Mouse (Mus musculus): ENCODE measurements at regions not wholly inside any gene's neighbourhood (a gene's known extent, or its start where the extent isn't known, plus 50 kb on each side); places are given as distances from the start of the nearest gene placed in this dataset.

GRCm38 (mm10) chr10:98562297-98562912 lies 351.8 kb upstream of the Atp2b1 start:
- TF ChIP-seq POLR2A (IDR thresholded peaks at IDR 0.05; ENCODE audit: low read depth, low read length), result no peak
- no peak for TF ChIP-seq CTCF (IDR thresholded peaks at IDR 0.05; ENCODE audit: borderline replicate concordance, insufficient read depth, low read length)
- Histone ChIP-seq H3K4me3 (ENCODE audit: insufficient read depth, low read length) (no peak overlapping the region), H3K27ac (ENCODE audit: insufficient read depth, low read length) (no peak overlapping the region), H3K4me1 (ENCODE audit: control insufficient read depth, insufficient read depth, low read length) (no peaks in the 10 kb centered on the region)

- H3K4me1 ChIP-seq (ENCODE audit: control insufficient read depth, insufficient read depth, low read length), result peaks cover 6% of the 10 kb centered on the region; the same call in 1 of the 2 replicates
- TF ChIP-seq CTCF (IDR thresholded peaks at IDR 0.05; ENCODE audit: borderline replicate concordance, insufficient read depth, low read length) (no peak), POLR2A (IDR thresholded peaks at IDR 0.05; ENCODE audit: low read depth, low read length) (no peak)
- H3K4me3 ChIP-seq (ENCODE audit: insufficient read depth, low read length), result no peak overlapping the region
- no peak overlapping the region for H3K27ac ChIP-seq (ENCODE audit: insufficient read depth, low read length)
These were observed 341.2 kb upstream of the Atp2b1 start for GRCm38 (mm10) chr10:98572782-98573536.

- no peaks in the 10 kb centered on the region for H3K4me1 ChIP-seq (ENCODE audit: control insufficient read depth, insufficient read depth, low read length)
- TF ChIP-seq POLR2A (IDR thresholded peaks at IDR 0.05; ENCODE audit: low read depth, low read length), result no peak
- no peak for TF ChIP-seq CTCF (IDR thresholded peaks at IDR 0.05; ENCODE audit: borderline replicate concordance, insufficient read depth, low read length)
- no peak overlapping the region for H3K27ac ChIP-seq (ENCODE audit: insufficient read depth, low read length)
These were observed 337.2 kb upstream of the Atp2b1 start for GRCm38 (mm10) chr10:98577040-98577439.

DNA sequence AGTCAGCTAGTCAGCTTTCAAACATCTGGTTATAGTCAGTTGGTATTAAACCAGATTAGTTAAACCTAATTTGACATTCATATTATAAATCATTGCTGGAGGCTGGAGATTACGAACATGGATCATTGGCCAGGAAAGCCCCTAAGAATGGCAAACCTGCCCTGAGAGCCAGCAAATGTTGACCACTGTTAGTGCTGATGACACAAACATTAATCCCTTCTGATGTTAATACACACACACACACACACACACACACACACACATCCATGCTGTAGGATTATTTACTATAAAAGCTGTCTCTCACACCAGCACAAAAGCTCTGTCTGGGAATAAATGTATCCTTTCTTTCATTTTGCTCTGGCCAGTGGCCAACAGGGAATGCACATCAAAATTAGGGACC lies 329.4 kb upstream of the Atp2b1 start:
- TF ChIP-seq POLR2A (IDR thresholded peaks at IDR 0.05; ENCODE audit: low read depth, low read length) (no peak), CTCF (IDR thresholded peaks at IDR 0.05; ENCODE audit: borderline replicate concordance, insufficient read depth, low read length) (no peak)
- Histone ChIP-seq H3K4me1 (ENCODE audit: control insufficient read depth, insufficient read depth, low read length) (no peaks in the 10 kb centered on the region), H3K4me3 (ENCODE audit: insufficient read depth, low read length) (no peak overlapping the region), H3K27ac (ENCODE audit: insufficient read depth, low read length) (no peak overlapping the region)

More at GRCm38 (mm10) chr10:98577040-98577439, 337.2 kb upstream of the Atp2b1 start:
- H3K4me3 ChIP-seq (ENCODE audit: insufficient read depth, low read length), result no peak overlapping the region

GRCm38 (mm10) chr10:98589726-98590125 lies 324.5 kb upstream of the Atp2b1 start:
- TF ChIP-seq POLR2A (IDR thresholded peaks at IDR 0.05; ENCODE audit: low read depth, low read length) (no peak), CTCF (IDR thresholded peaks at IDR 0.05; ENCODE audit: borderline replicate concordance, insufficient read depth, low read length) (no peak)
- Histone ChIP-seq H3K4me1 (ENCODE audit: control insufficient read depth, insufficient read depth, low read length) (no peaks in the 10 kb centered on the region), H3K27ac (ENCODE audit: insufficient read depth, low read length) (no peak overlapping the region), H3K4me3 (ENCODE audit: insufficient read depth, low read length) (no peak overlapping the region)

DNA sequence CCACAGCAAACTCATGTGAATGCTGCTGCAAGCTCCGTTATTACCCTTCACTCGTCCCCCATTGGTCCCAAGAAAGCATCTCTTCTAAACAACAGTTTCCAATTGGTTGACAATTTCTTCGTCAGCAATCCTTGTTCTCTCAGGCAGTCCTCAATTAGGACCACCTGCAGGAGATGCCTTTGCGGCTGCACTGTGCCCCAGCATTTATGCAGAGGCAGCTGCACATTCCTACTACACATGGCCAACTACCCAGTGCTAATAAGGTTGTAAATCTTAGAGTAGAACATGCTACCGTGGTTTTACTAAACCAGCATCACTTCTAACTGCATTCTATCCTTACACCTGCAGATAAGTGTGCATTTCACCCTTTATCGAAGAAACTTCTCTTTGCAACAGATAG lies 322.1 kb upstream of the Atp2b1 start:
- H3K4me1 ChIP-seq (ENCODE audit: control insufficient read depth, insufficient read depth, low read length), result no peaks in the 10 kb centered on the region
- no peak for TF ChIP-seq CTCF (IDR thresholded peaks at IDR 0.05; ENCODE audit: borderline replicate concordance, insufficient read depth, low read length)
- H3K27ac ChIP-seq (ENCODE audit: insufficient read depth, low read length), result no peak overlapping the region
- H3K4me3 ChIP-seq (ENCODE audit: insufficient read depth, low read length), result no peak overlapping the region

GRCm38 (mm10) chr10:98593910-98594309 lies 320.3 kb upstream of the Atp2b1 start:
- Histone ChIP-seq H3K27ac (ENCODE audit: insufficient read depth, low read length) (no peak overlapping the region), H3K4me3 (ENCODE audit: insufficient read depth, low read length) (no peak overlapping the region), H3K4me1 (ENCODE audit: control insufficient read depth, insufficient read depth, low read length) (no peaks in the 10 kb centered on the region)
- no peak for TF ChIP-seq POLR2A (IDR thresholded peaks at IDR 0.05; ENCODE audit: low read depth, low read length)
- TF ChIP-seq CTCF (IDR thresholded peaks at IDR 0.05; ENCODE audit: borderline replicate concordance, insufficient read depth, low read length), result no peak

- no peak overlapping the region for H3K27ac ChIP-seq (ENCODE audit: insufficient read depth, low read length)
- no peak overlapping the region for H3K4me3 ChIP-seq (ENCODE audit: insufficient read depth, low read length)
- TF ChIP-seq CTCF (IDR thresholded peaks at IDR 0.05; ENCODE audit: borderline replicate concordance, insufficient read depth, low read length), result no peak
- TF ChIP-seq POLR2A (IDR thresholded peaks at IDR 0.05; ENCODE audit: low read depth, low read length), result no peak
- no peaks in the 10 kb centered on the region for H3K4me1 ChIP-seq (ENCODE audit: control insufficient read depth, insufficient read depth, low read length)
These were observed 305.8 kb upstream of the Atp2b1 start for GRCm38 (mm10) chr10:98608221-98608941.

- no peaks in the 10 kb centered on the region for H3K4me1 ChIP-seq (ENCODE audit: control insufficient read depth, insufficient read depth, low read length)
- no peak for TF ChIP-seq CTCF (IDR thresholded peaks at IDR 0.05; ENCODE audit: borderline replicate concordance, insufficient read depth, low read length)
- no peak overlapping the region for H3K4me3 ChIP-seq (ENCODE audit: insufficient read depth, low read length)
- H3K27ac ChIP-seq (ENCODE audit: insufficient read depth, low read length), result no peak overlapping the region
These were observed 303.5 kb upstream of the Atp2b1 start for GRCm38 (mm10) chr10:98610708-98611107.

All from embryonic fibroblast, embryonic 13.5 days (primary cell).